Comparison of ENCODE assay signal across 9 mouse cellular contexts in genomic region chr5:65213321-65213720, GRCm38 (mm10). TPM values are rescaled to one million over a fixed set of nuclear protein-coding genes. Genes with fewer than 3 reads are reported as not detected.
DNase-seq lines count a peak whose midpoint lies in the region; ATAC-seq and TF ChIP-seq lines count a peak whose summit lies in the region.
"Had no signal": no experiment of that assay in that cellular context is flagged by ENCODE, and none has a peak within 500 bp of the region (broad histone marks: within the 10 kb centered on the region; RNA-seq: fewer than 3 reads in every experiment).

No protein-coding gene starts in this region.

- H3K27me3 ChIP-seq in hindbrain, embryonic 14.5 days (ENCODE audit: control insufficient read depth, insufficient read depth, low read length): no peaks in the 10 kb centered on the region
- no peaks in the 10 kb centered on the region for H3K27me3 ChIP-seq in hindbrain, embryonic 16.5 days (replicated peaks; ENCODE audit: control insufficient read depth, insufficient read depth, low read length)
- no peaks in the 10 kb centered on the region for H3K27me3 ChIP-seq in forebrain, embryonic 14.5 days (replicated peaks; ENCODE audit: control insufficient read depth, insufficient read depth, low read length)
- H3K27me3 ChIP-seq: embryonic facial prominence, embryonic 12.5 days had no signal

- H3K4me1 ChIP-seq in hindbrain, embryonic 14.5 days (replicated peaks; ENCODE audit: control insufficient read depth, insufficient read depth, low read length): no peaks in the 10 kb centered on the region
- H3K4me1 ChIP-seq in hindbrain, embryonic 16.5 days (ENCODE audit: control insufficient read depth, insufficient read depth, low read depth, low read length): no peaks in the 10 kb centered on the region
- no peaks in the 10 kb centered on the region for H3K4me1 ChIP-seq in forebrain, embryonic 14.5 days (ENCODE audit: control insufficient read depth, insufficient read depth, low read length)
- H3K4me1 ChIP-seq in lung, adult 2 months (ENCODE audit: control insufficient read depth, insufficient read depth, low read length): no peaks in the 10 kb centered on the region
- H3K4me1 ChIP-seq: embryonic facial prominence, embryonic 12.5 days had no signal

- no peaks in the 10 kb centered on the region for H3K9me3 ChIP-seq in hindbrain, embryonic 14.5 days (ENCODE audit: control insufficient read depth, low read length)
- no peaks in the 10 kb centered on the region for H3K9me3 ChIP-seq in hindbrain, embryonic 16.5 days (ENCODE audit: control insufficient read depth, low read length)
- no peaks in the 10 kb centered on the region for H3K9me3 ChIP-seq in forebrain, embryonic 14.5 days (replicated peaks; ENCODE audit: control insufficient read depth, low read length)
- H3K9me3 ChIP-seq: embryonic facial prominence, embryonic 12.5 days had no signal

- no peak overlapping the region for H3K4me2 ChIP-seq in hindbrain, embryonic 14.5 days (replicated peaks)
- no peak overlapping the region for H3K4me2 ChIP-seq in hindbrain, embryonic 16.5 days (ENCODE audit: low read length)
- H3K4me2 ChIP-seq in forebrain, embryonic 14.5 days (ENCODE audit: low read length): no peak overlapping the region
- H3K4me2 ChIP-seq: embryonic facial prominence, embryonic 12.5 days had no signal

- H3K9ac ChIP-seq in hindbrain, embryonic 14.5 days: no peak overlapping the region
- no peak overlapping the region for H3K9ac ChIP-seq in hindbrain, embryonic 16.5 days (ENCODE audit: low read depth, low read length)
- no peak overlapping the region for H3K9ac ChIP-seq in forebrain, embryonic 14.5 days (ENCODE audit: low read length)
- H3K9ac ChIP-seq: embryonic facial prominence, embryonic 12.5 days had no signal

- DNase-seq in hindbrain, embryonic 14.5 days (ENCODE audit: low spot score): peak; percentile 66
- DNase-seq in CD8-positive naive resting alpha-beta T cell, adult 2 months (ENCODE audit: low read depth in 2 of 2, low spot score in 2 of 2): peak; percentile 19 to 28
- DNase-seq in brain, adult 2 months (ENCODE audit: low read depth, low spot score): peak; percentile 72
- peak; percentile 71 for DNase-seq in forebrain, embryonic 14.5 days (ENCODE audit: low spot score)
- peak; percentile 50 for DNase-seq in lung, adult 2 months
- peak; percentile 66 for DNase-seq in retina, postnatal 1 day
- DNase-seq in frontal cortex, postnatal 14 days (ENCODE audit: low spot score in 2 of 2): no peak

- peak; percentile 84 for TF ChIP-seq CTCF in lung, adult 2 months (IDR thresholded peaks at IDR 0.05; ENCODE audit: insufficient read depth, low read length)

- no peak overlapping the region for H3K27ac ChIP-seq in hindbrain, embryonic 14.5 days
- no peak overlapping the region for H3K27ac ChIP-seq in hindbrain, embryonic 16.5 days (ENCODE audit: low read depth, low read length)
- no peak overlapping the region for H3K27ac ChIP-seq in forebrain, embryonic 14.5 days (ENCODE audit: low read depth, low read length)
- H3K27ac ChIP-seq: embryonic facial prominence, embryonic 12.5 days had no signal

- ATAC-seq in hindbrain, embryonic 14.5 days (ENCODE audit: low FRiP score): 0 out of 2 replicates have a peak, but pooled peaks have one; percentile 37
- ATAC-seq in hindbrain, embryonic 16.5 days: no peak
- peak; percentile 54 for ATAC-seq in forebrain, embryonic 14.5 days

- WGBS in hindbrain, embryonic 14.5 days: 19% methylated on average over 7 of the region's 7 CpGs
- WGBS in hindbrain, embryonic 16.5 days: 21% methylated on average over 7 of the region's 7 CpGs
- WGBS in forebrain, embryonic 14.5 days: 15% methylated on average over 7 of the region's 7 CpGs
- WGBS in lung, adult 2 months: 19% methylated on average over 7 of the region's 7 CpGs

- H3K36me3 ChIP-seq in hindbrain, embryonic 14.5 days (replicated peaks; ENCODE audit: control insufficient read depth, insufficient read depth): peaks cover 9% of the 10 kb centered on the region
- peaks cover 3% of the 10 kb centered on the region; the same call in 1 of the 2 replicates for H3K36me3 ChIP-seq in hindbrain, embryonic 16.5 days (ENCODE audit: control insufficient read depth, insufficient read depth, low read length)
- H3K36me3 ChIP-seq in forebrain, embryonic 14.5 days (ENCODE audit: control insufficient read depth, insufficient read depth, low read length): no peaks in the 10 kb centered on the region
- H3K36me3 ChIP-seq: embryonic facial prominence, embryonic 12.5 days had no signal

- no peak overlapping the region for H3K4me3 ChIP-seq in hindbrain, embryonic 14.5 days (replicated peaks; ENCODE audit: low read length)
- H3K4me3 ChIP-seq in hindbrain, embryonic 16.5 days (ENCODE audit: low read length): no peak overlapping the region
- H3K4me3 ChIP-seq in forebrain, embryonic 14.5 days (ENCODE audit: low read depth, low read length): no peak overlapping the region
- H3K4me3 ChIP-seq in lung, adult 2 months (replicated peaks; ENCODE audit: extremely low read depth, low read depth, low read length): no peak overlapping the region
- H3K4me3 ChIP-seq: embryonic facial prominence, embryonic 12.5 days had no signal

- TF ChIP-seq POLR2A in lung, adult 2 months (IDR thresholded peaks at IDR 0.05; ENCODE audit: borderline replicate concordance, extremely low read depth, low read depth, low read length): no peak

RNA-seq across cellular contexts. Expression of gene Wdr19, which starts 13.8 kb away (rescaled TPM):
- 14.5 and 15.7 TPM in 2 replicates for polyA plus RNA-seq in hindbrain, embryonic 14.5 days (2014; fragmentation: Nextera tagmentation; extraction: Ambion mirVana)
- 11.2 and 12.3 TPM in 2 replicates for polyA plus RNA-seq in hindbrain, embryonic 16.5 days (2015; fragmentation: Nextera tagmentation; extraction: Ambion mirVana)
- polyA plus RNA-seq in forebrain, embryonic 14.5 days (2014; fragmentation: Nextera tagmentation; extraction: Ambion mirVana): 10.3 and 10.4 TPM in 2 replicates
- 5.0 and 6.4 TPM in 2 replicates for polyA plus RNA-seq in lung, adult 2 months (2012; rRNA removed)

Comparison
In these comparisons a context has a peak if more than half of its experiments do, and no peak if none do; other contexts are left out.
1. DNase-seq: peak in hindbrain, embryonic 14.5 days (single experiment), CD8-positive naive resting alpha-beta T cell, adult 2 months (2 of 2), brain, adult 2 months (single experiment), forebrain, embryonic 14.5 days (single experiment), lung, adult 2 months (single experiment) and retina, postnatal 1 day (single experiment); none in frontal cortex, postnatal 14 days (0 of 2).